Mouse (Mus musculus): ENCODE data around the gene Otog. TPM values are rescaled to one million over a fixed set of nuclear protein-coding genes. Genes with fewer than 3 reads are reported as not detected.

The Otog gene
- total RNA-seq, 2 experiments from 2014 or later: not detected

GRCm38 (mm10) chr7:46279946-46280345, 39.2 kb downstream of the Otog start:
- no peak for ATAC-seq (replicated peaks; ENCODE audit: low FRiP score, poor library complexity, severe bottlenecking)

GRCm38 (mm10) chr7:46280896-46281295, 40.1 kb downstream of the Otog start:
- no peak for ATAC-seq (replicated peaks; ENCODE audit: low FRiP score, poor library complexity, severe bottlenecking)

GRCm38 (mm10) chr7:46282276-46282675, 41.5 kb downstream of the Otog start:
- ATAC-seq (replicated peaks; ENCODE audit: low FRiP score, poor library complexity, severe bottlenecking): no peak

- no peak for ATAC-seq (replicated peaks; ENCODE audit: low FRiP score, poor library complexity, severe bottlenecking)
Observed at GRCm38 (mm10) chr7:46283681-46284080, 42.9 kb downstream of the Otog start.

- ATAC-seq (replicated peaks; ENCODE audit: low FRiP score, poor library complexity, severe bottlenecking): no peak
Observed at GRCm38 (mm10) chr7:46285161-46285839, 44.5 kb downstream of the Otog start.

GRCm38 (mm10) chr7:46286391-46286790, 45.6 kb downstream of the Otog start:
- no peak for ATAC-seq (replicated peaks; ENCODE audit: low FRiP score, poor library complexity, severe bottlenecking)

- ATAC-seq (replicated peaks; ENCODE audit: low FRiP score, poor library complexity, severe bottlenecking): no peak
Observed at GRCm38 (mm10) chr7:46287051-46287450, 46.3 kb downstream of the Otog start.

- no peak for ATAC-seq (replicated peaks; ENCODE audit: low FRiP score, poor library complexity, severe bottlenecking)
Observed at GRCm38 (mm10) chr7:46296330-46296729, 55.5 kb downstream of the Otog start.

GRCm38 (mm10) chr7:46301031-46301632, 60.3 kb downstream of the Otog start:
- no peak for ATAC-seq (replicated peaks; ENCODE audit: low FRiP score, poor library complexity, severe bottlenecking)

GRCm38 (mm10) chr7:46313486-46313885, 72.7 kb downstream of the Otog start:
- no peak for ATAC-seq (replicated peaks; ENCODE audit: low FRiP score, poor library complexity, severe bottlenecking)

- no peak for ATAC-seq (replicated peaks; ENCODE audit: low FRiP score, poor library complexity, severe bottlenecking)
Observed at GRCm38 (mm10) chr7:46314220-46315009, 73.6 kb downstream of the Otog start.

- ATAC-seq (replicated peaks; ENCODE audit: low FRiP score, poor library complexity, severe bottlenecking): no peak
Observed at GRCm38 (mm10) chr7:46315692-46316091, 74.9 kb downstream of the Otog start.

- no peak for ATAC-seq (replicated peaks; ENCODE audit: low FRiP score, poor library complexity, severe bottlenecking)
Observed at GRCm38 (mm10) chr7:46316948-46317347, 76.2 kb downstream of the Otog start.

- no peak for ATAC-seq (replicated peaks; ENCODE audit: low FRiP score, poor library complexity, severe bottlenecking)
Observed at GRCm38 (mm10) chr7:46321242-46321641, 80.5 kb downstream of the Otog start.

GRCm38 (mm10) chr7:46327896-46328295, 87.1 kb downstream of the Otog start:
- ATAC-seq (replicated peaks; ENCODE audit: low FRiP score, poor library complexity, severe bottlenecking): no peak

GRCm38 (mm10) chr7:46337397-46337796, 96.6 kb downstream of the Otog start:
- no peak for ATAC-seq (replicated peaks; ENCODE audit: low FRiP score, poor library complexity, severe bottlenecking)

- no peak for ATAC-seq (replicated peaks; ENCODE audit: low FRiP score, poor library complexity, severe bottlenecking)
Observed at GRCm38 (mm10) chr7:46339818-46340217, 99.0 kb downstream of the Otog start.

- no peak for ATAC-seq (replicated peaks; ENCODE audit: low FRiP score, poor library complexity, severe bottlenecking)
Observed at GRCm38 (mm10) chr7:46340295-46340694, 99.5 kb downstream of the Otog start.

GRCm38 (mm10) chr7:46341471-46341870, 100.7 kb downstream of the Otog start:
- ATAC-seq (replicated peaks; ENCODE audit: low FRiP score, poor library complexity, severe bottlenecking): no peak

- no peak for ATAC-seq (replicated peaks; ENCODE audit: low FRiP score, poor library complexity, severe bottlenecking)
Observed at GRCm38 (mm10) chr7:46347692-46348091, 106.9 kb downstream of the Otog start.

GRCm38 (mm10) chr7:46348813-46349212, 108.0 kb downstream of the Otog start:
- no peak for ATAC-seq (replicated peaks; ENCODE audit: low FRiP score, poor library complexity, severe bottlenecking)

Measured in erythroblast, adult 5-6 weeks (primary cell).